Mouse (Mus musculus): ENCODE data around the gene Tmem252. TPM values are rescaled to one million over a fixed set of nuclear protein-coding genes. Genes with fewer than 3 reads are reported as not detected.

The Tmem252 gene
- polyA plus RNA-seq, 1 experiment from 2014 or later, result 0.35 TPM

GRCm38 (mm10) chr19:24653230-24653799, 20.5 kb upstream of the Tmem252 start:
- Histone ChIP-seq H3K4me3 (no peak overlapping the region), H3K27ac (no peak overlapping the region), H3K4me1 (replicated peaks) (peaks cover 19% of the 10 kb centered on the region), H3K36me3 (no peaks in the 10 kb centered on the region), H3K27me3 (ENCODE audit: insufficient read depth, poor library complexity, severe bottlenecking) (no peaks in the 10 kb centered on the region), H3K9me3 (no peaks in the 10 kb centered on the region)
- no peak for DNase-seq (ENCODE audit: low spot score)
- WGBS, result 69% methylated on average over 9 of the region's 9 CpGs

- H3K36me3 ChIP-seq, result no peaks in the 10 kb centered on the region
Observed at GRCm38 (mm10) chr19:24656981-24657380, 16.8 kb upstream of the Tmem252 start.

GRCm38 (mm10) chr19:24662346-24662745, 11.5 kb upstream of the Tmem252 start:
- Histone ChIP-seq H3K27me3 (ENCODE audit: insufficient read depth, poor library complexity, severe bottlenecking) (no peaks in the 10 kb centered on the region), H3K27ac (no peak overlapping the region), H3K9me3 (no peaks in the 10 kb centered on the region), H3K36me3 (no peaks in the 10 kb centered on the region), H3K4me1 (replicated peaks) (0 out of 2 replicates have a peak, but pooled peaks cover 4% of the 10 kb centered on the region), H3K4me3 (no peak overlapping the region)
- over 99% methylated on average over 2 of the region's 2 CpGs for WGBS
- DNase-seq (ENCODE audit: low spot score), result no peak

More at GRCm38 (mm10) chr19:24656981-24657380, 16.8 kb upstream of the Tmem252 start:
- Histone ChIP-seq H3K27ac (no peak overlapping the region), H3K4me1 (replicated peaks) (peaks cover 23% of the 10 kb centered on the region), H3K27me3 (ENCODE audit: insufficient read depth, poor library complexity, severe bottlenecking) (no peaks in the 10 kb centered on the region), H3K4me3 (no peak overlapping the region), H3K9me3 (no peaks in the 10 kb centered on the region)
- DNase-seq (ENCODE audit: low spot score), result no peak
- 83% methylated on average over 3 of the region's 3 CpGs for WGBS

GRCm38 (mm10) chr19:24665771-24666170, 8.0 kb upstream of the Tmem252 start:
- DNase-seq (ENCODE audit: low spot score), result no peak
- H3K4me3 ChIP-seq, result no peak overlapping the region
- no peaks in the 10 kb centered on the region for H3K9me3 ChIP-seq
- no peaks in the 10 kb centered on the region for H3K36me3 ChIP-seq
- no peaks in the 10 kb centered on the region for H3K27me3 ChIP-seq (ENCODE audit: insufficient read depth, poor library complexity, severe bottlenecking)
- no peak overlapping the region for H3K27ac ChIP-seq
- 81% methylated on average over 11 of the region's 11 CpGs for WGBS
- no peaks in the 10 kb centered on the region for H3K4me1 ChIP-seq (replicated peaks)

GRCm38 (mm10) chr19:24667527-24667926, 6.3 kb upstream of the Tmem252 start:
- peaks cover 11% of the 10 kb centered on the region; the same call in 1 of the 2 replicates for H3K4me1 ChIP-seq (replicated peaks)
- DNase-seq (ENCODE audit: low spot score), result no peak
- no peaks in the 10 kb centered on the region for H3K36me3 ChIP-seq
- H3K27ac ChIP-seq, result no peak overlapping the region
- no peak overlapping the region for H3K4me3 ChIP-seq
- no peaks in the 10 kb centered on the region for H3K9me3 ChIP-seq
- 85% methylated on average over 3 of the region's 3 CpGs for WGBS
- no peaks in the 10 kb centered on the region for H3K27me3 ChIP-seq (ENCODE audit: insufficient read depth, poor library complexity, severe bottlenecking)

GRCm38 (mm10) chr19:24671571-24671970, 2.2 kb upstream of the Tmem252 start:
- H3K4me3 ChIP-seq, result no peak overlapping the region
- peak overlapping the region; percentile 46; the same call in 1 of the 2 replicates for H3K27ac ChIP-seq
- no peaks in the 10 kb centered on the region for H3K27me3 ChIP-seq (ENCODE audit: insufficient read depth, poor library complexity, severe bottlenecking)
- DNase-seq (ENCODE audit: low spot score), result no peak
- H3K4me1 ChIP-seq (replicated peaks), result peaks cover 11% of the 10 kb centered on the region; the same call in 1 of the 2 replicates
- no peaks in the 10 kb centered on the region for H3K9me3 ChIP-seq
- 47% methylated on average over 3 of the region's 3 CpGs for WGBS
- H3K36me3 ChIP-seq, result no peaks in the 10 kb centered on the region

DNA sequence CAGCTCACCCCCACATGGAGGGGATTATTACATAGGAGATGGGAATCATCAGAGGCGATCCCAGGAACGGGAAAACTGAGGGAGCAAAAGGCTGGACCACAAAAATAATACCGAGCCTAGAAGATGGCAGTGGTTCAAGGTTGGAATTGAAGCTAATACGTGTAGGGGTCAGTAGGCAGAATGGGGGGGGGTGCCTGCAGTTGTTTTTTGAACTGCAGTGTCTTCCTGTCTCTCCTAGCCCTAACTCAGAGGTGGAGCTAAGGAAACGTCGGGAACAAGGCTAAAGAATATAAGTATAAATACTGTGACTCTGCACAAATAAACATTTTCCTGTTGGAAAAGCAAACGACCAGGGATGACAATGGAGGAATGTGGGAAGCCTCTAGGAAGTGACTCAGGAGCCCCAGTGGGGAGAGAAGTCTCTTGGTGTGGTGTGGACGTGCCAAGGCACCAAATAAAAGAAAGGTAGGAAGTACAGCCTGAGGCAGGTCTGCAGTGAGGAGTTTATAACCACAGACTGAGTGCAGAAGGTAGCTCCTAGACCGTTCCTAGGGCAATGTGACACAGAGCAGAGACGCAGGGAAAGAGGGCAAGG, 1.3 kb upstream of the Tmem252 start:
- peaks cover 11% of the 10 kb centered on the region; the same call in 1 of the 2 replicates for H3K4me1 ChIP-seq (replicated peaks)
- no peaks in the 10 kb centered on the region for H3K27me3 ChIP-seq (ENCODE audit: insufficient read depth, poor library complexity, severe bottlenecking)
- no peak overlapping the region for H3K27ac ChIP-seq
- H3K36me3 ChIP-seq, result no peaks in the 10 kb centered on the region
- 74% methylated on average over 10 of the region's 10 CpGs for WGBS
- no peak overlapping the region for H3K4me3 ChIP-seq
- no peaks in the 10 kb centered on the region for H3K9me3 ChIP-seq
- DNase-seq (ENCODE audit: low spot score), result no peak

DNA sequence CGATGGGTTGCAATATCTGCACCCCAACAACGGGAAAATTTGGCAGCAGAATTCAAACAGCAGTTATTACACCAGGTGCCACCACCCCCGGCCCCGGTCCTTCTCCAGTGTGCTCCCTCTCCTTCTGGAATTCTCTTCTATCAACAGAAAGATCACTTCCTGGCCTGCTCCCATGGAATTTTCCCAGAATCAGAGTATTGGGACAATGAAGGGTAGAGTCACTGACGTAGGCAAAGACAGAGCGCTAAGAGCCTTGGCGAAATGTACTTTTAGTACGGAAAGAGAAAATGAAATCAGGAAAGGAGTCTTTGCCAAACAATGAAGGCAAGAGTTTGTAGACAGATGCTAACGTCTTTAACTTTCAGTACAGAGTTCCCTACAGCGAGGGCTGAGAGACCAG, 477 bp upstream of the Tmem252 start:
- Histone ChIP-seq H3K36me3 (no peaks in the 10 kb centered on the region), H3K27ac (no peak overlapping the region), H3K27me3 (ENCODE audit: insufficient read depth, poor library complexity, severe bottlenecking) (no peaks in the 10 kb centered on the region), H3K4me1 (replicated peaks) (peaks cover 11% of the 10 kb centered on the region; the same call in 1 of the 2 replicates), H3K9me3 (no peaks in the 10 kb centered on the region), H3K4me3 (no peak overlapping the region)
- DNase-seq (ENCODE audit: low spot score), result no peak
- WGBS, result 86% methylated on average over 10 of the region's 10 CpGs

DNA sequence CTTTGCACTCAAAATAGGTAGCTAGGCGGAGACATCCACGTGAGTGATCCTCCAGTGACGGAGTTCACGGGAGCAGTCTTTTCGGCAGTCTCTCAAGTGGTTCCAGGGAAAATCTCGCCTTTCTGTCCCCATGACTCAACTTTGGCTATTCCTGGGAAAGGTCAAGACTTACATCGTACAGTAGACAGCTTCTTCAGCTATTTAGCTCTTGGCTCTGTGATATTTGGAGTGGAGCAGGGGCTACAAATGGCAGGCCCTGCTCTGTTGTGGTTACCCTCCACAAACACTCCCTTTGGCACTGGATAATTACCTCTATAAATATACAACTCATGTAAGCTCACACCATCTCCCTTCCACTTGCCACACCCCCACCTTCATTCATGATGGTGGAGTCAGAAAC, 2.6 kb downstream of the Tmem252 start:
- no peaks in the 10 kb centered on the region for H3K27me3 ChIP-seq (ENCODE audit: insufficient read depth, poor library complexity, severe bottlenecking)
- no peak overlapping the region for H3K27ac ChIP-seq
- no peaks in the 10 kb centered on the region for H3K9me3 ChIP-seq
- DNase-seq (ENCODE audit: low spot score), result no peak
- no peaks in the 10 kb centered on the region for H3K36me3 ChIP-seq
- H3K4me3 ChIP-seq, result no peak overlapping the region
- H3K4me1 ChIP-seq (replicated peaks), result peaks cover 8% of the 10 kb centered on the region; the same call in 1 of the 2 replicates
- WGBS, result 91% methylated on average over 7 of the region's 7 CpGs

DNA sequence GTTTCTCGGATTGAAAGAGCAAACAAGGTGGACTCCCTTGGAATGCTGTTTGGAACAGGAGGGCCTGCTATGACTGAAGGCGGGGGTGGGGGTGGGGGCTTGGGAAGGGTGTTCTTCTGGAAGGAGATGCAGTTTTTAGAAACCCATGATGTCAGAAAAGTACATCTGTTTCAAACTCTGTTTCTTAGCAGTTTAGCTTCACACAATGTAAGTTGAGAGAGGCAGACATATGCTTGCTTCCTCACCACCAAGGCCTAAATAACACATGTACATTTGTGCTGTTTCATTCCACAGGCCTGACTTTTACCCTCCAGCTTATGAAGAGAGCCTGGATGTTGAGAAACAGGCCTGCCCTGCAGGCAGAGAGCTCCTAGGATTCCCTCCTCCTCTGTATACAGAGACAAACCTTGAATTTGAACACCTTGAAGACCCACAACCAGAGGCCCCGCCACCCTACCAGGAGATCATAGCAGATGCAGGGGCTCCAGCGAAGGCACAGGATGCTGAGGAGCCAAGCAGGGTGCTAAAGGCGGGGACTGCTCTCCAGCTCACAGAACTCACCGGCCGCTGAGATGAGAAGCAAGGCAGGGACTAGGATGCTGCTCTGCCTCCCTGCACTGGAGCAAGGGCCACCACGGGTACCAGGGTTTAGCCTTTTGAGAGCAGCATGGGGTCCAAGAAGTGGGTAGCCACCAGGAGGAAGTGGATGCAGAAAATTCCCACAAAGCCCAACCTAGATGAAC, 3.6 kb downstream of the Tmem252 start:
- Histone ChIP-seq H3K27me3 (ENCODE audit: insufficient read depth, poor library complexity, severe bottlenecking) (no peaks in the 10 kb centered on the region), H3K27ac (no peak overlapping the region), H3K4me3 (no peak overlapping the region), H3K36me3 (no peaks in the 10 kb centered on the region), H3K4me1 (replicated peaks) (no peaks in the 10 kb centered on the region), H3K9me3 (no peaks in the 10 kb centered on the region)
- DNase-seq (ENCODE audit: low spot score), result no peak
- 67% methylated on average over 8 of the region's 8 CpGs for WGBS

DNA sequence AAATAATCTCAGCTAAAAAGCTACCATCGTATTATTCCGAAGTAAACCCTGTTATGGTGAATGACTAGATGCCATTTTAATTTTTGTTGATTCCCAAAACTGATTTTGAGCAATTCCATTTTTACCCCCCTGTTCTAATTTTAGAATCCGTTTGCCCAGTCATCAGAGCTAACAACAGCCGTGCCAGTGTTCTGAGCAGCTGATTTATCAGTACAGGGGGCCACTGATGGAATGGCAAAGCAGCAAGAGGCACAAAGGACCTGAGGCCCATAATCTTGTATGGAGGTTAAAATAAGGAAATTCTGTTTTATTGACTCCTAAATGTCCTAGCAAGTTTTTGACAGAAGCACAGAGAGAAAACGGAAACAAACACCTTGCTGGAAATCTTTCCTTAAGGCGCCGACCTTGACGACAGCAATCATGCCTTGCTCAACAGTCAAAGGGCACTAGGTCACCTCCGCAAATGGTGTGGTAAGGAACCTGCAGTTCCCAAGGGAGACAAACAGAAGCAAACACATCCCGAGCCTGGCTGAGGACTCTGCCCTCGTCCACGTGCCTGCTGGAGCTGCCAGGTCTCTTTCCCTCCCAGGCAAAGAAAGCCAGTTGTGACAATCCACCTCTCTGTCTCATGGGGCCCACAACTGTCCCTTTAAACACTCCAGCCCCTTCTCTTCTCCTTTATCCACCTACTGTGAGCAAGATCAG, 9.4 kb downstream of the Tmem252 start:
- no peak for DNase-seq (ENCODE audit: low spot score)
- no peaks in the 10 kb centered on the region for H3K36me3 ChIP-seq
- no peaks in the 10 kb centered on the region for H3K27me3 ChIP-seq (ENCODE audit: insufficient read depth, poor library complexity, severe bottlenecking)
- no peak overlapping the region for H3K4me3 ChIP-seq
- 70% methylated on average over 12 of the region's 12 CpGs for whole genome bisulfite sequencing
- H3K4me1 ChIP-seq (replicated peaks), result peaks cover 5% of the 10 kb centered on the region
- no peak overlapping the region for H3K27ac ChIP-seq
- H3K9me3 ChIP-seq, result no peaks in the 10 kb centered on the region

DNA sequence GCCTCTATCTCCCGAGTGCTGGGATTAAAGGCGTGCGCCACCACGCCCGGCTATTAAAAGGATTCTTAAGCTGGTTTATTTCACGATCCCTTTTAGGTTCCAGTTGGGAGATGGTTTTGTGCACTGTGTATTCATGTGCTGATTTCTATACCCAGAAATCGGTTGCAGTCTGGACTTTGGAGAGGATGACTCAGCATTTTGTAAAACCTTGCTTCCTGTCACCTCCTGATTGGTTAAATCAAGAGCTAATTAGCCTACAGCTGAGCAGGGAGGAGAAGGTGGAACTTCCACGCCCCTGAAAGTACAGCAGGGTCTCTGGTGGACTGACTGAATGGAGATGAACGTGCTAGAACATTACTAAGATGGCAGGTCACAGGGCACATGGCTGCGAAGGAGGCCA, 12.6 kb downstream of the Tmem252 start:
- Histone ChIP-seq H3K9me3 (no peaks in the 10 kb centered on the region), H3K36me3 (no peaks in the 10 kb centered on the region), H3K4me1 (replicated peaks) (peaks cover 7% of the 10 kb centered on the region), H3K27ac (no peak overlapping the region), H3K4me3 (no peak overlapping the region), H3K27me3 (ENCODE audit: insufficient read depth, poor library complexity, severe bottlenecking) (no peaks in the 10 kb centered on the region)
- DNase-seq (ENCODE audit: low spot score), result no peak
- 91% methylated on average over 10 of the region's 10 CpGs for WGBS

DNA sequence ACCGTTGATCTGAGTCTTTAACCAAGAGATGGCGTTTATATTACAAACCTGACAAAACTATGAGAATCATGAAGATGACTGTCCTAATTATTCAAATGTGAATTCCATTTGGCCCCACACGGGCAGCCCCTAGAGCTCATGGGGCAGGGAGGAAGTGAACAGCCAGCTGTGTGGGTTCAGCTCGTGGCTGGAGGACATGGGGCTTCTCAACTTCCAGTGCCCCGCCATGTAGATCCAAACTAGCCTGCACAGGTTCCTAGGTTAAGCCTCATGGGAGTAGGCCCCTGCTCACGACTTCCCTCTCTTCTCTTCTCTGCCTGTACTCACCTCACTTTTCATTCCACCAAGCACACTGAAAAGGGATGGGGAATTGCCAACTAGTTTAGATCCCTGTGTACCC, 14.5 kb downstream of the Tmem252 start:
- no peak for DNase-seq (ENCODE audit: low spot score)
- Histone ChIP-seq H3K27ac (no peak overlapping the region), H3K9me3 (no peaks in the 10 kb centered on the region)

More for the DNA sequence above, 14.5 kb downstream of the Tmem252 start:
- WGBS, result 80% methylated on average over 6 of the region's 6 CpGs
- no peaks in the 10 kb centered on the region for H3K36me3 ChIP-seq
- H3K4me1 ChIP-seq (replicated peaks), result peaks cover 6% of the 10 kb centered on the region
- H3K4me3 ChIP-seq, result no peak overlapping the region
- no peaks in the 10 kb centered on the region for H3K27me3 ChIP-seq (ENCODE audit: insufficient read depth, poor library complexity, severe bottlenecking)
